Mouse (Mus musculus): Measurements from ENCODE around the gene Gcc1.

DNA sequence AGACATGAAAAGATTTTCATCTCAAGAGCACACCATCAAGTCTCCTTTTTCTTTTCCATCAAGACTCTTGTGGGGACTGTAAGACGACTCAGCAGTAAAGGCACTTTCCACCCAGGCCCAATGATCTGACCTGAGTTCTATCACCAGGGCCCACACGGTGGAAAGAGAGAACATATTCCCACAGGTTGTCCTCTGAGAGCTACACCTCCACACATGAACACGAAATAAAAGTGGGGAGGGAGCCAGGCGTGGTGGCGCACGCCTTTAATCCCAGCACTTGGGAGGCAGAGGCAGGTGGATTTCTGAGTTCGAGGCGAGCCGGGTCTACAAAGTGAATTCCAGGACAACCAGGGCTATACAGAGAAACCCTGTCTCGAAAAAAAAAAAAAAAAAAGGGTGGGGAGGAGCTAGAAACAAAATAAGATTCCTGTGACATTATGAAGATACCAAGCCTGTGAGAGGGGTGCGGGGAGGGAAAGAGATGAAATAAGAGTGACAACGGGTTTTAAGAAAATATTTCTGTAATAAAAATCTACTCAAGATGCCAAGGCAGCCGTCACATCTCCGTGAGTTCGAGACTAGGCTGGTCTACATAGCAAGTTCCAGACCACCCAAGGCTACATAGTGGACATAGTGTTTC lies 5.4 kb downstream of the Gcc1 start:
- TF ChIP-seq POLR2A (IDR thresholded peaks at IDR 0.05; ENCODE audit: borderline replicate concordance, low read depth, low read length) (no peak), CTCF (IDR thresholded peaks at IDR 0.05; ENCODE audit: low read depth, low read length) (no peak)
